Mouse (Mus musculus) MEL (cell line): ENCODE results near the gene Pcx. TPM values are rescaled to one million over a fixed set of nuclear protein-coding genes. Genes with fewer than 3 reads are reported as not detected.

ENCODE experiments used
- DNase-seq: peaks from one replicate; pipeline ENCODE4 v3.0.0; 2011; ENCODE audit warnings: low read depth, low spot score
- H3K27ac ChIP-seq: 2 replicates; pipeline ENCODE4 v1.5.1; 2012; ENCODE audit warnings: low read depth, mild to moderate bottlenecking, control low read depth, low read length, moderate library complexity; ENCODE audit not compliant: control insufficient read depth
- H3K27me3 ChIP-seq, 2 experiments: fragments of 150-350 bp in 1 of 2; sonication (generic) in 1 of 2; 2 replicates each; pipeline ENCODE4 v1.6.1; 2012; ENCODE audit warnings: low read length in 2 of 2, mild to moderate bottlenecking in 2 of 2, improper control_type of control experiment in 1 of 2, moderate library complexity in 1 of 2; ENCODE audit not compliant: insufficient read depth in 2 of 2, control insufficient read depth in 1 of 2
- H3K36me3 ChIP-seq, 2 experiments: 2 replicates each; pipeline ENCODE4 v1.6.1; 2012 to 2014; ENCODE audit warnings: low read length in 2 of 2, improper control_type of control experiment in 1 of 2, inconsistent platforms in 1 of 2, mild to moderate bottlenecking in 1 of 2; ENCODE audit not compliant: insufficient read depth in 2 of 2, control insufficient read depth in 1 of 2
- H3K4me1 ChIP-seq, 2 experiments: fragments of 150-350 bp in 1 of 2; sonication (generic) in 1 of 2; 2 replicates each; pipeline ENCODE4 v1.6.1; 2012; ENCODE audit warnings: low read length in 2 of 2, improper control_type of control experiment in 1 of 2, mild to moderate bottlenecking in 1 of 2; ENCODE audit not compliant: insufficient read depth in 2 of 2, control insufficient read depth in 1 of 2
- H3K4me3 ChIP-seq, 2 experiments: fragments of 150-350 bp in 1 of 2; sonication (generic) in 1 of 2; 2 replicates each; pipeline ENCODE4 v1.5.1; 2012; ENCODE audit warnings: low read depth in 2 of 2, low read length in 2 of 2, mild to moderate bottlenecking in 2 of 2, moderate library complexity in 2 of 2, control low read depth in 1 of 2, improper control_type of control experiment in 1 of 2; ENCODE audit not compliant: control insufficient read depth in 1 of 2, insufficient read depth in 1 of 2
- H3K79me2 ChIP-seq: 2 replicates; pipeline ENCODE4 v1.6.1; 2012; ENCODE audit warnings: mild to moderate bottlenecking, low read length, moderate library complexity; ENCODE audit not compliant: control insufficient read depth, poor library complexity, insufficient read depth
- H3K9ac ChIP-seq: 2 replicates; pipeline ENCODE4 v1.6.1; 2012; ENCODE audit warnings: low read depth, mild to moderate bottlenecking, control low read depth, low read length, moderate library complexity; ENCODE audit not compliant: control insufficient read depth, poor library complexity, severe bottlenecking
- H3K9me3 ChIP-seq: fragments of 150-350 bp; sonication (generic); replicated peaks from 2 replicates; pipeline ENCODE4 v1.6.1; 2012; ENCODE audit warnings: mild to moderate bottlenecking, low read length, improper control_type of control experiment, moderate library complexity; ENCODE audit not compliant: insufficient read depth
- BHLHE40 ChIP-seq: IDR thresholded peaks from 2 replicates; pipeline ENCODE4 v1.6.1; 2012; ENCODE audit warnings: low read depth, mild to moderate bottlenecking, inconsistent platforms, low read length, improper control_type of control experiment, borderline replicate concordance
- CHD1 ChIP-seq: IDR thresholded peaks from 2 replicates; pipeline ENCODE4 v1.6.1; 2012; ENCODE audit warnings: low read depth, mild to moderate bottlenecking, inconsistent platforms, low read length, improper control_type of control experiment
- CHD2 ChIP-seq: IDR thresholded peaks from 2 replicates; pipeline ENCODE4 v1.6.1; 2011; ENCODE audit warnings: low read length, improper control_type of control experiment
- CTCF ChIP-seq, 3 experiments: IDR thresholded peaks in 2 of 3; conservative IDR thresholded peaks in 1 of 3; 2 replicates each; pipeline ENCODE4 v1.5.1; 2011 to 2012; ENCODE audit warnings: low read length in 3 of 3, low read depth in 2 of 3, mild to moderate bottlenecking in 2 of 3, improper control_type of control experiment in 1 of 3, inconsistent platforms in 1 of 3, mixed read lengths in 1 of 3, moderate library complexity in 1 of 3; ENCODE audit not compliant: control insufficient read depth in 1 of 3, insufficient read depth in 1 of 3, poor library complexity in 1 of 3, severe bottlenecking in 1 of 3
- E2F4 ChIP-seq: IDR thresholded peaks from 2 replicates; pipeline ENCODE4 v1.6.1; 2011; ENCODE audit warnings: low read depth, low read length, improper control_type of control experiment, borderline replicate concordance
- ELF1 ChIP-seq: IDR thresholded peaks from 2 replicates; pipeline ENCODE4 v1.6.1; 2014; ENCODE audit warnings: low read depth, mild to moderate bottlenecking, inconsistent platforms, low read length, improper control_type of control experiment, moderate library complexity
- EP300 ChIP-seq, 2 experiments: IDR thresholded peaks; 2 replicates each; pipeline ENCODE4 v1.6.1; 2011; ENCODE audit warnings: improper control_type of control experiment in 2 of 2, low read length in 2 of 2, low read depth in 1 of 2, mild to moderate bottlenecking in 1 of 2
- ETS1 ChIP-seq: IDR thresholded peaks from 2 replicates; pipeline ENCODE4 v1.6.1; 2012; ENCODE audit warnings: low read depth, mild to moderate bottlenecking, inconsistent platforms, low read length, improper control_type of control experiment, moderate library complexity
- GATA1 ChIP-seq: IDR thresholded peaks from 2 replicates; pipeline ENCODE4 v1.6.1; 2011; ENCODE audit warnings: low read depth, low read length, improper control_type of control experiment
- JUND ChIP-seq: IDR thresholded peaks from 2 replicates; pipeline ENCODE4 v1.6.1; 2011; ENCODE audit warnings: low read depth, mild to moderate bottlenecking, improper control_type of control experiment, low read length
- MAFK ChIP-seq: IDR thresholded peaks from 2 replicates; pipeline ENCODE4 v1.6.1; 2011; ENCODE audit warnings: low read depth, mild to moderate bottlenecking, low read length, improper control_type of control experiment, borderline replicate concordance
- MAX ChIP-seq: IDR thresholded peaks from 2 replicates; pipeline ENCODE4 v1.6.1; 2011; ENCODE audit warnings: low read length, improper control_type of control experiment
- MAZ ChIP-seq: IDR thresholded peaks from 2 replicates; pipeline ENCODE4 v1.6.1; 2012; ENCODE audit warnings: low read depth, mild to moderate bottlenecking, inconsistent platforms, low read length, improper control_type of control experiment
- MEF2A ChIP-seq: IDR thresholded peaks from 2 replicates; pipeline ENCODE4 v1.6.1; 2014; ENCODE audit warnings: low read depth, mild to moderate bottlenecking, inconsistent platforms, low read length, improper control_type of control experiment; ENCODE audit not compliant: poor library complexity, insufficient replicate concordance, severe bottlenecking; ENCODE audit errors: extremely low read depth
- MYB ChIP-seq: IDR thresholded peaks from 2 replicates; pipeline ENCODE4 v1.6.1; 2011; ENCODE audit warnings: mild to moderate bottlenecking, low read depth, low read length, improper control_type of control experiment
- NELFE ChIP-seq: IDR thresholded peaks from 2 replicates; pipeline ENCODE4 v1.6.1; 2011; ENCODE audit warnings: low read depth, low read length, improper control_type of control experiment
- POLR2AphosphoS2 ChIP-seq: IDR thresholded peaks from 2 replicates; pipeline ENCODE4 v1.6.1; 2011; ENCODE audit warnings: low read length, improper control_type of control experiment
- POLR2AphosphoS5 ChIP-seq: IDR thresholded peaks from 2 replicates; pipeline ENCODE4 v1.6.1; 2012; ENCODE audit warnings: low read depth, borderline replicate concordance, mild to moderate bottlenecking, inconsistent platforms, low read length, moderate library complexity, mixed read lengths
- RCOR1 ChIP-seq: IDR thresholded peaks from 2 replicates; pipeline ENCODE4 v1.6.1; 2012; ENCODE audit warnings: low read depth, mild to moderate bottlenecking, inconsistent platforms, low read length, improper control_type of control experiment
- SMC3 ChIP-seq: IDR thresholded peaks from 2 replicates; pipeline ENCODE4 v1.6.1; 2011; ENCODE audit warnings: low read depth, low read length, improper control_type of control experiment
- TAL1 ChIP-seq: IDR thresholded peaks from 2 replicates; pipeline ENCODE4 v1.6.1; 2012; ENCODE audit warnings: mild to moderate bottlenecking, inconsistent platforms, low read length, moderate library complexity, mixed read lengths
- UBTF ChIP-seq: IDR thresholded peaks from 2 replicates; pipeline ENCODE4 v1.6.1; 2012; ENCODE audit warnings: low read depth, mild to moderate bottlenecking, inconsistent platforms, low read length, improper control_type of control experiment, moderate library complexity, borderline replicate concordance; ENCODE audit not compliant: insufficient read depth
- USF1 ChIP-seq: IDR thresholded peaks from 2 replicates; pipeline ENCODE4 v1.6.1; 2014; ENCODE audit warnings: low read depth, mild to moderate bottlenecking, inconsistent platforms, low read length, improper control_type of control experiment, moderate library complexity
- ZMIZ1 ChIP-seq: IDR thresholded peaks from 2 replicates; pipeline ENCODE4 v1.6.1; 2012; ENCODE audit warnings: low read depth, mild to moderate bottlenecking, inconsistent platforms, low read length, improper control_type of control experiment, moderate library complexity
- polyA plus RNA-seq, 2 experiments: library from polyadenylated mRNA; stranded (reverse) in 1 of 2; unstranded in 1 of 2; fragments of >175 nt in 1 of 2; fragments of >200 nt in 1 of 2; gene quantifications; 2 replicates each; pipeline versions ENCODE4 v1.2.1 to v1.2.4; 2012; ENCODE audit warnings: low replicate concordance in 2 of 2, low read depth in 1 of 2; ENCODE audit not compliant: insufficient read length in 2 of 2, insufficient read depth in 1 of 2, missing spikeins in 1 of 2
- total RNA-seq: library from RNA; depleted of rRNA; stranded (reverse); fragments of 300-350 nt; gene quantifications from 2 replicates; pipeline ENCODE4 v1.2.3, GENCODE M21; 2012

Pcx gene
- total and polyA plus RNA-seq, 3 experiments: 7.2 to 7.9 TPM; not detected in 1

- no peak for TF ChIP-seq CTCF (IDR thresholded peaks at IDR 0.05 in 2 of 3, conservative IDR thresholded peaks at IDR 0.05 in 1 of 3; ENCODE audit: control insufficient read depth in 1 of 3, insufficient read depth in 1 of 3, low read depth in 2 of 3, low read length in 3 of 3, poor library complexity in 1 of 3, severe bottlenecking in 1 of 3)
- TF ChIP-seq ZMIZ1: no peak; the same call in 1 of the 2 replicates
- TF ChIP-seq NELFE: peak; percentile 6; the same call in 1 of the 2 replicates
- peak; percentile 75 for TF ChIP-seq MAX
- no peak for TF ChIP-seq CHD2
- TF ChIP-seq MEF2A: peak; percentile 31; the same call in 1 of the 2 replicates
- TF ChIP-seq CHD1: 0 out of 2 replicates have a peak, but pooled peaks have one; percentile 8
- no peak for TF ChIP-seq UBTF
- TF ChIP-seq MYB: peak; percentile 72
- TF ChIP-seq GATA1: peak; percentile 73
- no peak for TF ChIP-seq JUND
- no peak for TF ChIP-seq USF1
- peak; percentile 85 for TF ChIP-seq ETS1
- no peak for TF ChIP-seq POLR2AphosphoS5
- peak; percentile 93 for TF ChIP-seq TAL1
- peak; percentile 71 for TF ChIP-seq RCOR1
- no peak for TF ChIP-seq MAFK
- TF ChIP-seq E2F4: 0 out of 2 replicates have a peak, but pooled peaks have one; percentile 31
- peak; percentile 90 for TF ChIP-seq MAZ
- TF ChIP-seq BHLHE40: 0 out of 2 replicates have a peak, but pooled peaks have one; percentile 8
- no peak; the same call in 1 of the 2 replicates for TF ChIP-seq SMC3
Observed at GRCm38 (mm10) chr19:4558570-4558955, 48.3 kb downstream of the Pcx start (continued).

- DNase-seq: no peak
- Histone ChIP-seq H3K9me3 (no peaks in the 10 kb centered on the region), H3K27me3 (no peaks in the 10 kb centered on the region), H3K27ac (peak overlapping the region; percentile 85), H3K36me3 (peaks cover 0 to 18% of the 10 kb centered on the region in 2 experiments; a peak in 2 of 4 replicates), H3K9ac (peak overlapping the region; percentile 30), H3K79me2 (no peaks in the 10 kb centered on the region), H3K4me1 (peaks cover 20 to 23% of the 10 kb centered on the region in 2 experiments), H3K4me3 (peak overlapping the region in 1 of 2 experiments; percentile 59; a peak in 3 of 4 replicates)
- 0 out of 2 replicates have a peak, but pooled peaks have one; percentile 24 for TF ChIP-seq MAX
- peak; percentile 12; the same call in 1 of the 2 replicates for TF ChIP-seq NELFE
- peak; percentile 7 to 31; a peak in 1 of 4 replicates for TF ChIP-seq EP300 (IDR thresholded peaks at IDR 0.05; ENCODE audit: low read depth in 1 of 2, low read length in 2 of 2)
- TF ChIP-seq ELF1: peak; percentile 51; the same call in 1 of the 2 replicates
- TF ChIP-seq POLR2AphosphoS2: no peak
Observed at GRCm38 (mm10) chr19:4559011-4559410, 48.7 kb downstream of the Pcx start.
